Mouse (Mus musculus) small intestine, adult 2 months (tissue): ENCODE measurements around the gene Nol10.

Experiments used
- CTCF ChIP-seq: fragments of 200-500 bp; IDR thresholded peaks from 2 replicates; pipeline ENCODE4 v1.5.1; 2012; ENCODE audit warnings: low read depth, mild to moderate bottlenecking, control low read depth, inconsistent platforms, low read length, moderate library complexity, mixed read lengths; ENCODE audit not compliant: insufficient replicate concordance, insufficient read length; ENCODE audit errors: extremely low read depth
- POLR2A ChIP-seq: fragments of 200-500 bp; IDR thresholded peaks from 2 replicates; pipeline ENCODE4 v1.6.1; 2012; ENCODE audit warnings: low read depth, mild to moderate bottlenecking, control low read depth, inconsistent platforms, low read length, moderate library complexity

DNA sequence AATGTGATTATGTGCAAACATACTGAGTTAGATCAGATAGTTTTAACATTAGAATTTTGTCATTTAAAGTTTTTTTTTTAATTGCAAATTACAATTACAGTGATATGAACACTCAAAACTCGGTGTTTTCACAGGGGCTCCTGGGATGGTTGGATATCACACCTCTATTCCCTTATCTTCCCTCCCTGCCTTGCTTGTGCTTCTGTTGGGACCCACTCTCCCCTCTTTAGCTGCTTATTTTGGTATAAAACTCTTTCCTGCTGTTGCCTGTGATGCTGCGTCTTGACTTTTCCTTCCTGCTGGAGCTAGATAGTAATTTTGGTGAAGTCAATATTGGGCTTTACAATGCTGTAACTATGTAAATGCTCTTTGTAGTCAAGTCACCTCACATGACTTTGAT lies 63.0 kb downstream of the Nol10 start:
- no peak for TF ChIP-seq CTCF
- no peak for TF ChIP-seq POLR2A
